Mouse (Mus musculus): Measurements from ENCODE around the gene Cst11.

DNA sequence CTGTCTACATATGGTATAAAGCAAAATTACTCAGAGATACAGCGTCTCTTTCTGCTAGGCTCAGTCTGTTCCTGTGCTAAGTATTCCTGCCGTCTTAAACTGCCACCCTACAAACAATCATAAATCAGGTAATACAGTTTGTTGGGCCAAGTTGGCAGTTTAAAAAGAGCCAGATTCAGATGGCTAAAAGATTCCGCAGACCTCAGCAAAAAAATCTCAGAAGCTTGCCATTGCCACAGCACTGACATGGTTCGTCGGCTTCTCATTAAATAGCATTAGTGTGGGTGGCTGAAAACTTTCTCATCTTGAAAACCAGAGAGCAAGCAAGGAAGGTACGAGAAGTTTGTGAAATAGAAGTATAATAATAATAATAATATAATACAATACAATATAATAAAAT lies 35.4 kb upstream of the Cst11 start:
- TF ChIP-seq CTCF (IDR thresholded peaks at IDR 0.05; ENCODE audit: control insufficient read depth, insufficient read depth, insufficient replicate concordance, low read depth, low read length): no peak
- no peak for TF ChIP-seq POLR2A (IDR thresholded peaks at IDR 0.05; ENCODE audit: control insufficient read depth, low read depth, low read length)

Data from testis, adult 2 months (tissue).